ENCODE assay signal across 11 mouse cellular contexts in genomic region chr3:32668256-32668959, GRCm38 (mm10). TPM values are rescaled to one million over a fixed set of nuclear protein-coding genes. Genes with fewer than 3 reads are reported as not detected.
DNase-seq lines count a peak whose midpoint lies in the region; ATAC-seq lines count a peak whose summit lies in the region.
"Had no signal": no experiment of that assay in that cellular context is flagged by ENCODE, and none has a peak within 500 bp of the region (broad histone marks: within the 10 kb centered on the region; RNA-seq: fewer than 3 reads in every experiment).

No protein-coding gene starts in this region.

- no peak overlapping the region for H3K4me2 ChIP-seq in intestine, embryonic 16.5 days (ENCODE audit: low read depth, low read length)
- no peak overlapping the region for H3K4me2 ChIP-seq in hindbrain, embryonic 13.5 days

- DNase-seq in gastrocnemius, adult 18-20 months (ENCODE audit: low spot score), result peak; percentile 24
- no peak for DNase-seq in gastrocnemius, postnatal 10 days
- DNase-seq in left cerebral cortex, adult 18-20 months (ENCODE audit: low spot score in 2 of 2), result peak; percentile 5 to 20
- DNase-seq in left cerebral cortex, postnatal 36 days (ENCODE audit: low spot score in 2 of 2), result no peak
- DNase-seq: layer of hippocampus, adult 9-11 months had no signal

- WGBS in intestine, embryonic 16.5 days, result 70% methylated on average over 9 of the region's 9 CpGs
- whole genome bisulfite sequencing in hindbrain, embryonic 13.5 days, result 85% methylated on average over 9 of the region's 9 CpGs

- H3K4me3 ChIP-seq in brown adipose tissue, adult 24 weeks (ENCODE audit: insufficient read depth, low read depth, low read length), result peak overlapping the region; percentile 38
- H3K4me3 ChIP-seq in intestine, embryonic 16.5 days (ENCODE audit: low read length), result no peak overlapping the region
- no peak overlapping the region for H3K4me3 ChIP-seq in hindbrain, embryonic 13.5 days
- H3K4me3 ChIP-seq: erythroblast, embryonic 14.5 days had no signal

- H3K9ac ChIP-seq in intestine, embryonic 16.5 days (ENCODE audit: low read depth, low read length), result no peak overlapping the region
- no peak overlapping the region for H3K9ac ChIP-seq in hindbrain, embryonic 13.5 days

- intact Hi-C loops in left cerebral cortex, postnatal 36 days (cut with DNase I), result no loop called here

- no peaks in the 10 kb centered on the region for H3K27me3 ChIP-seq in intestine, embryonic 16.5 days (replicated peaks; ENCODE audit: control insufficient read depth, insufficient read depth, low read length)
- H3K27me3 ChIP-seq in hindbrain, embryonic 13.5 days, result no peaks in the 10 kb centered on the region
- H3K27me3 ChIP-seq: CH12.LX had no signal

- no peaks in the 10 kb centered on the region for H3K36me3 ChIP-seq in intestine, embryonic 16.5 days (ENCODE audit: control insufficient read depth, insufficient read depth, low read length)
- H3K36me3 ChIP-seq in hindbrain, embryonic 13.5 days, result no peaks in the 10 kb centered on the region

- no peaks in the 10 kb centered on the region for H3K9me3 ChIP-seq in intestine, embryonic 16.5 days (ENCODE audit: control insufficient read depth, low read length)
- no peaks in the 10 kb centered on the region for H3K9me3 ChIP-seq in hindbrain, embryonic 13.5 days

- no peak for ATAC-seq in intestine, embryonic 16.5 days
- no peak for ATAC-seq in erythroid progenitor cell, adult 5-6 weeks (replicated peaks; ENCODE audit: low FRiP score, poor library complexity, severe bottlenecking)
- no peak for ATAC-seq in hindbrain, embryonic 13.5 days (ENCODE audit: low FRiP score)

- peaks cover 14% of the 10 kb centered on the region; the same call in 1 of the 2 replicates for H3K4me1 ChIP-seq in brown adipose tissue, adult 24 weeks (ENCODE audit: control insufficient read depth, insufficient read depth, insufficient read length, low read length)
- H3K4me1 ChIP-seq in intestine, embryonic 16.5 days (ENCODE audit: control insufficient read depth, insufficient read depth, low read length), result 0 out of 2 replicates have a peak, but pooled peaks cover 4% of the 10 kb centered on the region
- H3K4me1 ChIP-seq in hindbrain, embryonic 13.5 days (replicated peaks), result no peaks in the 10 kb centered on the region

- peak overlapping the region; percentile 90 for H3K27ac ChIP-seq in brown adipose tissue, adult 24 weeks (replicated peaks; ENCODE audit: low read depth, low read length)
- H3K27ac ChIP-seq in intestine, embryonic 16.5 days (ENCODE audit: low read length), result 0 out of 2 replicates have a peak overlapping the region, but pooled peaks have one; percentile 39
- no peak overlapping the region for H3K27ac ChIP-seq in hindbrain, embryonic 13.5 days

RNA-seq across cellular contexts. Expression of gene Actl6a, which starts 37.7 kb away (rescaled TPM):
- 10 to 100 TPM; 14.3 to 14.7 TPM for total RNA-seq in gastrocnemius, adult 18-20 months (2021)
- total RNA-seq in gastrocnemius, postnatal 10 days (2021), result 10 to 100 TPM; 27.3 to 30.7 TPM
- total RNA-seq in left cerebral cortex, adult 18-20 months (2021), result 10 to 100 TPM; 14.9 to 15.8 TPM
- 10 to 100 TPM; 16.6 to 18.0 TPM for total RNA-seq in left cerebral cortex, postnatal 36 days (2021)
- polyA plus RNA-seq in brown adipose tissue, adult 24 weeks (2012; ENCODE audit: insufficient read depth, insufficient read length, missing spikeins), result 23.6 and 35.8 TPM in 2 replicates
- 115 and 130 TPM in 2 replicates for polyA plus RNA-seq in intestine, embryonic 16.5 days (2015; fragmentation: Nextera tagmentation; extraction: Ambion mirVana)
- 60.9 and 108 TPM in 2 replicates for total RNA-seq in erythroid progenitor cell, adult 5-6 weeks (2015; ENCODE audit: low replicate concordance)
- 70.5 and 72.5 TPM in 2 replicates for total RNA-seq in erythroid progenitor cell, adult 5-6 weeks (2017; ENCODE audit: low replicate concordance)
- polyA plus RNA-seq in hindbrain, embryonic 13.5 days (2015; fragmentation: Nextera tagmentation; extraction: Ambion mirVana), result 104 and 105 TPM in 2 replicates

RNA-seq across cellular contexts. Expression of gene Gnb4, which starts 52.0 kb away (rescaled TPM):
- 1 to 10 TPM; 3.4 to 5.5 TPM for total RNA-seq in gastrocnemius, adult 18-20 months (2021)
- 10 to 100 TPM; 26.5 to 30.2 TPM for total RNA-seq in gastrocnemius, postnatal 10 days (2021)
- total RNA-seq in left cerebral cortex, adult 18-20 months (2021), result 10 to 100 TPM; 29.2 to 31.4 TPM
- total RNA-seq in left cerebral cortex, postnatal 36 days (2021), result 10 to 100 TPM; 43.7 to 44.9 TPM
- polyA plus RNA-seq in brown adipose tissue, adult 24 weeks (2012; ENCODE audit: insufficient read depth, insufficient read length, missing spikeins), result 5.4 and 6.8 TPM in 2 replicates
- polyA plus RNA-seq in intestine, embryonic 16.5 days (2015; fragmentation: Nextera tagmentation; extraction: Ambion mirVana), result 43.4 and 44.4 TPM in 2 replicates
- total RNA-seq in erythroid progenitor cell, adult 5-6 weeks (2015; ENCODE audit: low replicate concordance), result 0.36 and 2.1 TPM in 2 replicates
- total RNA-seq in erythroid progenitor cell, adult 5-6 weeks (2017; ENCODE audit: low replicate concordance), result 4.9 TPM in 1 of 2 replicates, not detected in the other
- polyA plus RNA-seq in hindbrain, embryonic 13.5 days (2015; fragmentation: Nextera tagmentation; extraction: Ambion mirVana), result 79.5 and 80.8 TPM in 2 replicates

Comparison
In these comparisons a context has a peak if more than half of its experiments do, and no peak if none do; other contexts are left out.
1. DNase-seq: peak in gastrocnemius, adult 18-20 months (single experiment) and left cerebral cortex, adult 18-20 months (2 of 2); none in gastrocnemius, postnatal 10 days (single experiment) and left cerebral cortex, postnatal 36 days (0 of 2).
2. RNA of gene Gnb4, which starts 52.0 kb away (total RNA-seq): 43.7 to 44.9 TPM in left cerebral cortex, postnatal 36 days, 29.2 to 31.4 TPM in left cerebral cortex, adult 18-20 months and 26.5 to 30.2 TPM in gastrocnemius, postnatal 10 days; 3.4 to 5.5 TPM in gastrocnemius, adult 18-20 months and 0.36 to 4.9 TPM in erythroid progenitor cell, adult 5-6 weeks; every median in the first group is over 4 times any median in the second.